Mouse (Mus musculus) neural tube, postnatal 0 days (tissue): ENCODE data around the gene Drg1. TPM values are rescaled to one million over a fixed set of nuclear protein-coding genes. Genes with fewer than 3 reads are reported as not detected.

ENCODE experiments used
- polyA plus RNA-seq: library from polyadenylated mRNA; unstranded; fragments of >200 nt; fragmentation: Nextera tagmentation; extraction: Ambion mirVana; gene quantifications from 2 replicates; pipeline ENCODE4 v1.2.1, GENCODE M21; 2015

Drg1 gene
- polyA plus RNA-seq = 159 and 176 TPM in 2 replicates

DNA sequence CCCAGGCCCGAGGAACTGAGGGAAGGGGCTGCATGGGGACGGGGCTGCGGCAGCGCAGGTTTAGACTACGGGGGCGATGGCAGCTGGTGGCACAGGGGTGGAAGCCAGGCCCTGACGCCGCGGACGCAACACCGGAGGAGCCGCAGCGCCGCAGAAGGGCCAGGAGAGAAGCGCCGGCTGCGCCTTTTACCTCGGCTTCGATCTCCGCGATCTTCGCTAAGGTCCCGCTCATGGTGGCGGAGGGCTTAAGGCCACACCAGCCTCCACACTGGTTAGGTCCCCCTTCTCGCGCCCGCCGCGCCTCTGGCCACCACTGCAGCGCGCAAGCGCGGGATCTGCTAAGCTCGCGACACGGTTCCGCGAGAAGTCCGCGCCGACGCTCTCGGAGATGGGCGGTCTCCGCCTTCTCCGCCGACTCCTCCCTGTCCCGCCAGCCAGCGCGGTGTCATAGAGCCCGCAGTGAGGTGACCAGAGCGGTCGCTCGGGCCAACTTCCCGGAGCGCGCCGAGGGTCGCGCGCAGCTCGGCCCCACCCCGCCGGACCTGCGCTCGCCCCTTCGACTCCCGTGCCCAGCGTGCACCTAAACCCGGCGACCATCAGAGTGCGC, at the start of gene Drg1:
TSS of gene Drg1 (minus strand) at position 337 of the 607 bp plus-strand sequence.

GRCm38 (mm10) chr11:3288521-3289301, 22.5 kb upstream of the Drg1 start, which contains the start of gene Patz1:
Gene Patz1, plus strand, starts transcription at chr11:3288874.

GRCm38 (mm10) chr11:3202231-3202701, 63.9 kb downstream of the Drg1 start, which contains the start of gene Eif4enif1:
Gene Eif4enif1, plus strand, starts transcription at chr11:3202392.

GRCm38 (mm10) chr11:3193363-3193762, 72.9 kb downstream of the Drg1 start, which contains the start of gene Sfi1:
Gene Sfi1, minus strand, starts transcription at chr11:3193463.

Other genes starting within 250 kb of the Drg1 start
- 8.3 and 10.3 TPM in 2 replicates for gene Sfi1, start 73.0 kb downstream of the Drg1 start, polyA plus RNA-seq
- gene Eif4enif1, start 64.0 kb downstream of the Drg1 start, polyA plus RNA-seq = 33.0 and 38.7 TPM in 2 replicates
- gene Patz1, start 22.5 kb upstream of the Drg1 start, polyA plus RNA-seq = 33.3 and 34.6 TPM in 2 replicates
- gene Pik3ip1, start 64.0 kb upstream of the Drg1 start, polyA plus RNA-seq = 40.0 and 43.2 TPM in 2 replicates
- gene Limk2, start 142.8 kb upstream of the Drg1 start, polyA plus RNA-seq = 109 and 120 TPM in 2 replicates
- gene Rnf185, start 185.9 kb upstream of the Drg1 start, polyA plus RNA-seq = 26.5 and 30.7 TPM in 2 replicates
- 34.9 and 38.8 TPM in 2 replicates for gene Pla2g3, start 221.9 kb upstream of the Drg1 start, polyA plus RNA-seq
- 20.3 and 24.4 TPM in 2 replicates for gene Inpp5j, start 238.4 kb upstream of the Drg1 start, polyA plus RNA-seq
- 524 and 531 TPM in 2 replicates for gene Selenom, start 248.3 kb upstream of the Drg1 start, polyA plus RNA-seq